Mouse (Mus musculus) kidney, postnatal 10 days (tissue): Measurements from ENCODE around the gene Napa.
A peak's percentile ranks its signal among the peaks of the same experiment; 100 is the strongest.

Experiments used
- DNase-seq: peaks from one replicate; pipeline ENCODE4 v3.0.0; 2021; ENCODE audit warnings: mixed read lengths

The Napa gene

DNA sequence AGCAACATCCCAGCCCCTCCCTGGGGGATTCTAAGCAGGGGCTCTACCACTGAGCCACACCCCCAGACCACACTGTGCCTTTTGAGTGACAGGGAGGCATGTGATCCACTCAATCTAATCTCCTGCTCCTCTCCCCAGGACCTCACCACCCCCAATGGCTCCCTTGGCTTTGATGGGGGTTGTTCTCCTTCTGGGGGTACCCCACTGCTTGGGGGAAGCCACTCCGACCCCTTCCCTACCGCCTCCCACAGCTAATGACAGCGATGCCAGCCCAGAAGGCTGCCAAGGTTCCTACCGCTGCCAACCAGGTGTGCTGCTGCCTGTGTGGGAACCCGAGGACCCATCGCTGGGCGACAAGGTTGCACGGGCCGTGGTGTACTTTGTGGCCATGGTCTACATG is 35.4 kb downstream of the Napa start:
- DNase-seq, result no peak

DNA sequence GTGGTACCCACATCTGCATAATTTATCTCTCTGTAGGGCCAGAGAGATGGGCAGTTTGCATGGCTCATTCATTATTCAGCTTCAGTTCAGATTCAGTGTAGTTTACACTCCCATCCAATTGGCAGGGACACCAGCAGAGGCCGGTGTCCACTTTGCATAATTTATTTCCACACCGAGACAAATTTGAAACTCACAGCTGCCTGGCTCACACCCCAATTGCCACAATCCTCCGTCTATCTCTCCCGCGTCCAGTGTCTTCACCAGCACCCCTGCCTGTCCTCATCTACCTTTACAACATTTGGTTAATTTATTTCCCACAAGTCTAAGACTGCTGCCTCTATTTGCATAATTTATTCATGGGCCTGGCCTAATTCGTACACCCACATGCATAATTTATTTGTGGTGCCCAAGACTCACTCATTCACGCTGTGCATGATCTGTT is 36.7 kb downstream of the Napa start:
- DNase-seq, result no peak

DNA sequence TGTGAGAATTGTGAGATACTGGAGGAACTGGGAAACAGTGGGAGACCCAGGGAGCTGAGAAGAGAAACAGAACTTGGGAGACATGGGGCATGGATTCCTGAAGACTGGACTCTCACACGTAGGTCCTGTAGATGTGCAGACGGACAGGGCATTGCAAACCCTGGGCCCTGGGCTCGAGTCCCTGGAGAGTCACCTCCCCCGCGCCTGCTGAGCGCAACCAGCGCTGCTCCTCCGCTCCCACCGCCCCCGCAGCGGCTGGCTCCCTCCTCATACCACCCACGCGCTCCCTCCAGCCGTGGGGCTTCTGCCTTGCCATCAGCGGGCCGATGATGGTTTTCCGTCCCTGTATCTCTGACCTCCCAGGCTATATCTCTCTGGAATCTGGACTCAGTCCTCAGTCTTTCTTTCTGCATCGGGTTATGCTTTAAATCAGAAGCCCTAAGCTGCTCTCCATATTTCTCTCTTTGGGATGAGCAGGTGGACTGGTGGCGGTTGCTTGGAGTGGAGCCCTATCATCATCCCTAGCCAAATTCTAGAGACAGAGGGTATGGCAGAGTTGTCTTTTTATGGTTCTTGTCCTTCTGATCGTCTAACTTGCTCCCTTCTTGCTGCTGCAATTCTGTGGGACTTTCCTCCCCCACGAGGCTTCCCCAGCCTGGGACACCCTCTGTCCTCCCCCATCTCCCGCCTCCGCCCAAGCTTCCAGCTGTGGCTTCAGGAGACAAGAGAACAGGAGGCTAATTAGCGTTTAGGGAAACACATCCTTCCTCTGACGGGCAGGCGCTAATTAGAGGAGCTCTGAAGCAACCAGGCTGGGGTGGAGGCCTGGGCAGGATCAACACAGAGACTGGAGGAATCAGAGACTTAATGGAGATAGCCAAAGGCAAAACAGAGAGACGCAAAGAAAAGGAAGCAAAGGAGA is 48.5 kb downstream of the Napa start:
- DNase-seq, result no peak

DNA sequence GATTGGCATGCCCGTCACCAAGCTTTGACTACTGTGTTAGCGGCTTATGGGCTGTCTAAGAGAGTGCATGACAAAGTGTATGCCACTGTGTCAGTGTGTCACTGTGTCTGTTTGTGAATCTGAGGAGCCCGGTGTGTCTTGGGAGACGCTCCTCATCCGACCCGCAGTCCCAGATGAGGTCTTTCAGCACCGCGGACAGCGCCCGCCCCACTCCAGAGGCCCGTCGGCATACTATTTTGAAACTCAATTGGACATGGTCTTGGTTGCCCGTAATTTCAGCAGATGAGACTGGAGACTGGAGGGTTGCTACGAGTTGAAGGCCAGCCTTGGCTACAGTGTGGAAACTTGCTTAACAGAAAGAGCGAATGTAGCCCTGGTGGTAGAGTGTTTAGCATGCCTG is 49.4 kb downstream of the Napa start:
- DNase-seq, result peak; percentile 90

DNA sequence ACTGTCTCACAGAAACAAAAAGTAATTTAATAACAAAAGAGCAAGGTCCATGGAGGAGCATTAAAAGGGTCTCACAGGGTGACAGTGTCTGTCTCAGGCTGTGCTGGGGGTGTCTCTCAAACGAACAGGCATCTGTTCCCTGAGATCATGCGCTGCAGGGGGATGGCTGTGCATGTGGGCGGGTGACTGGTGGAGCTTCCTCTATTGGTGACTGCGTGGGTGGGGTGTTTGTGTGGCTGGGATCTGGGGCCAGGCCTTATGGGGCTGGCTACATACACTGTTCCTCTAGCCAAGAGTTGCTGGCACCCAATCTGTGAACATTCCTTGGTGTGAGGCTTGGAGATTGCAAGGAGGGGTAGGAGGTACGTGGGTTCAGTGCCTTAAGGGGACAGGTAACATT is 51.0 kb downstream of the Napa start:
- no peak for DNase-seq

DNA sequence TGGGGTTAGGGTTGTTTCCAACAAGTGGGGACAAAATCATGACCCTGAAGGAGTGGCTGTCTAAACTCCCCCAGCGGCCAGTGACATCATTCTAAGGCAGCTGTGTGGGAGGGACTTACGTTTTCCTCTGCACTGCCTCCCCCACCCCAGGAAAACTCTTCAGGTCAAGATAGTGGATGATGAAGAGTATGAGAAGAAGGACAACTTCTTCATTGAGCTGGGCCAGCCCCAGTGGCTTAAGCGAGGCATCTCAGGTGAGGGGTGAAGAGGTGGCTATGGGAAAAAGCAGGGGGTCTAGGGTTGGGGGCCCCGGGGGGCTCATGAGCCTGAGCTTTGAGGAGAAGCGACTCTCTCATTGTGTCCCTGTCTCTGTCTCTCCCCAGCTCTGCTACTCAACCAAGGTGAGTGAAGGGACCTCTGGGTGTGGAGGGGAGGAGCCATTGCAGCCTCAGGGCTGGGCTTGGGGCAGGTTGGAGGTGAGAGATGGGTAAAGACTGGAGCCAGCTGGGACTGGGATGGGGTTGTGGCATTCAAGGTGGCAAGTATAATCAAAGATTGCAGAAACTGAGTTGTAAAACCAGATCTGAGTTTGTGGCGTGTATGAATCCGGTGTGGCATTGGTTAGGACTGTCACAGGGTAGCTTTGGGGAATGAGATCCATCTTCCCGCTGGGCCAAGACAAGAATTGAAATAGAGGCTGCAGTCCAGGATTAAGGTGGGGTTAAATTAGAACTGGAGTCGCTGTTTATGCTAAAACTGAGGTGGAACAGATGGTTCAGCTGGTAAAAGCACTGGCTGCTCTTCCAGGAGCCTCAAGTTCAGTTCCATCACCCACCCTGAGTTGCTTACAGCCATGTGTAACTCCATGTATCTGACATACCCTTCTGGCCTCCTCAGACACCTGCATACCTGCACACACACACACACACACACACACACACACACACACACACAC is 52.2 kb downstream of the Napa start:
- no peak for DNase-seq

DNA sequence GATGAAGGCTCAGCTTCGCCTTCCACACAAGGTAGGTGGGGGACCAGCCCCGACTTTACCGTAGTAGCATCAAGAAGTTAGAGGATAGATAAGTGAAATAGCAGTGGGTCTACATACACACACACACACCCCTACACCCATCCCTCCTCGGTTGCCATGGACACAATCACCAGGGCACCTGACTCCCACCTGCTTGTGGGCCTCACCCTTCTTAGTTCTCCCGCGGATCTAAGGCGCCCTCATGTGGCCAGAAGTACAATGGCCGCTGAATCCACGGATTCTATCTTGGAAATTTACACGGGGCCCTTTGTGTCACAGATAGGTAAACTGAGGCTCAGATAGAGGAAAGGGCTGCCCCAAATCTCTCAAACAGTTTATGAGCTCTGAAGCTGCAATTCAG is 55.3 kb downstream of the Napa start:
- peak; percentile 63 for DNase-seq

- DNase-seq, result no peak
These were observed 57.0 kb downstream of the Napa start for GRCm38 (mm10) chr7:16155132-16155872.

GRCm38 (mm10) chr7:16156105-16156714 is 58.0 kb downstream of the Napa start:
- DNase-seq, result no peak

DNA sequence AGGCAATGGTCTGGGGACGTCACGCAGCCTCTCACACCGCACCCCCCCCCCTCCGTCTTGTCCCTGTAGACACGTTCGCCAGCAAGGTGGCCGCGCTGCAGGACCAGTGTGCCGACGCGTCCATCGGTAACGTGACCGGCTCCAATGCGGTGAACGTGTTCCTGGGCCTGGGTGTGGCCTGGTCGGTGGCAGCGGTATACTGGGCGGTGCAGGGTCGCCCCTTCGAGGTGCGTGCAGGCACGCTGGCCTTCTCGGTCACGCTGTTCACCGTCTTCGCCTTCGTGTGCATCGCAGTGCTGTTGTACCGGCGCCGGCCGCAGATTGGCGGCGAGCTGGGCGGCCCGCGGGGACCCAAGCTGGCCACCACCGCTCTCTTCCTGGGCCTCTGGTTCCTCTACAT is 60.5 kb downstream of the Napa start:
- DNase-seq, result no peak

GRCm38 (mm10) chr7:16160702-16161101 is 62.4 kb downstream of the Napa start:
- DNase-seq, result no peak

GRCm38 (mm10) chr7:16161302-16161701 is 63.0 kb downstream of the Napa start:
- no peak for DNase-seq

GRCm38 (mm10) chr7:16162036-16162435 is 63.8 kb downstream of the Napa start:
- no peak for DNase-seq
